Mouse (Mus musculus) layer of hippocampus, adult 9-10 months (tissue): ENCODE measurements around the gene H2afj.
"Not testable (repeated sequence)": the region's sequence is repeated elsewhere in the genome, so short reads cannot be mapped to it uniquely, and the experiment has no call there.

Experiments used
- DNase-seq: peaks from one replicate; pipeline ENCODE4 v3.0.0; 2022; ENCODE audit warnings: low spot score

The H2afj gene

GRCm38 (mm10) chr6:136808014-136808417 is at the start of gene H2afj:
Gene H2afj, plus strand, starts transcription at chr6:136808244.
- peak; percentile 99 for DNase-seq

GRCm38 (mm10) chr6:136763912-136764311 is 44.1 kb upstream of the H2afj start:
- DNase-seq: no peak

GRCm38 (mm10) chr6:136769143-136769542 is 38.9 kb upstream of the H2afj start:
- DNase-seq: no peak

- DNase-seq: no peak
Observed at GRCm38 (mm10) chr6:136769859-136770258, 38.2 kb upstream of the H2afj start.

GRCm38 (mm10) chr6:136776392-136776791 is 31.7 kb upstream of the H2afj start:
- no peak for DNase-seq

GRCm38 (mm10) chr6:136781377-136781986 is 26.6 kb upstream of the H2afj start, which contains the start of gene Gucy2c:
Gene Gucy2c, minus strand, starts transcription at chr6:136781765.
- no peak for DNase-seq

- DNase-seq: no peak
Observed at GRCm38 (mm10) chr6:136782146-136782545, 25.9 kb upstream of the H2afj start.

- no peak for DNase-seq
Observed at GRCm38 (mm10) chr6:136782761-136783160, 25.3 kb upstream of the H2afj start.

- DNase-seq: no peak
Observed at GRCm38 (mm10) chr6:136789391-136789971, 18.6 kb upstream of the H2afj start.

GRCm38 (mm10) chr6:136792884-136793758 is 14.9 kb upstream of the H2afj start:
- DNase-seq: no peak

- no peak for DNase-seq
Observed at GRCm38 (mm10) chr6:136793831-136794525, 14.1 kb upstream of the H2afj start.

- DNase-seq: no peak
Observed at GRCm38 (mm10) chr6:136795110-136795509, 12.9 kb upstream of the H2afj start.

GRCm38 (mm10) chr6:136795850-136796249 is 12.2 kb upstream of the H2afj start:
- DNase-seq: no peak

- not testable (repeated sequence) for DNase-seq
Observed at GRCm38 (mm10) chr6:136797874-136798693, 10.0 kb upstream of the H2afj start.

GRCm38 (mm10) chr6:136800710-136801109 is 7.3 kb upstream of the H2afj start:
- DNase-seq: no peak

GRCm38 (mm10) chr6:136801274-136801673 is 6.8 kb upstream of the H2afj start:
- DNase-seq: no peak

GRCm38 (mm10) chr6:136803093-136803738 is 4.8 kb upstream of the H2afj start:
- DNase-seq: no peak

- peak; percentile 98 for DNase-seq
Observed at GRCm38 (mm10) chr6:136803739-136804633, 4.1 kb upstream of the H2afj start, which contains the start of gene Hist4h4. Gene Hist4h4, minus strand, starts transcription at chr6:136804415.

GRCm38 (mm10) chr6:136804705-136805408 is 3.2 kb upstream of the H2afj start:
- DNase-seq: no peak
